Mouse (Mus musculus): ENCODE measurements around the gene Ier5. TPM values are rescaled to one million over a fixed set of nuclear protein-coding genes. Genes with fewer than 3 reads are reported as not detected.

The Ier5 gene
- total RNA-seq, 2 experiments from 2014 or later = 26.1 to 26.6 TPM

- no peak for DNase-seq
These were observed 21.8 kb downstream of the Ier5 start for GRCm38 (mm10) chr1:155077675-155078074.

GRCm38 (mm10) chr1:155075856-155076255, 23.6 kb downstream of the Ier5 start:
- no peak for DNase-seq

GRCm38 (mm10) chr1:155074856-155075255, 24.6 kb downstream of the Ier5 start:
- DNase-seq = no peak

- DNase-seq = no peak
These were observed 25.5 kb downstream of the Ier5 start for GRCm38 (mm10) chr1:155073905-155074304.

- DNase-seq = no peak
These were observed 26.3 kb downstream of the Ier5 start for GRCm38 (mm10) chr1:155073133-155073532.

GRCm38 (mm10) chr1:155071287-155071876, 28.1 kb downstream of the Ier5 start:
- no peak for DNase-seq

GRCm38 (mm10) chr1:155070561-155071286, 28.7 kb downstream of the Ier5 start:
- DNase-seq = no peak

- no peak for DNase-seq
These were observed 29.7 kb downstream of the Ier5 start for GRCm38 (mm10) chr1:155069696-155070095.

- DNase-seq = no peak
These were observed 33.2 kb downstream of the Ier5 start for GRCm38 (mm10) chr1:155066196-155066595.

- DNase-seq = no peak
These were observed 34.3 kb downstream of the Ier5 start for GRCm38 (mm10) chr1:155065068-155065701.

GRCm38 (mm10) chr1:155064649-155065048, 34.8 kb downstream of the Ier5 start:
- no peak for DNase-seq

GRCm38 (mm10) chr1:155064111-155064510, 35.3 kb downstream of the Ier5 start:
- no peak for DNase-seq

- DNase-seq = no peak
These were observed 36.5 kb downstream of the Ier5 start for GRCm38 (mm10) chr1:155062963-155063362.

- DNase-seq = no peak
These were observed 37.4 kb downstream of the Ier5 start for GRCm38 (mm10) chr1:155062057-155062456.

GRCm38 (mm10) chr1:155060832-155061801, 38.3 kb downstream of the Ier5 start:
- DNase-seq = no peak

- no peak for DNase-seq
These were observed 39.2 kb downstream of the Ier5 start for GRCm38 (mm10) chr1:155060261-155060660.

- peak; percentile 82 for DNase-seq
These were observed 39.9 kb downstream of the Ier5 start for GRCm38 (mm10) chr1:155059505-155059904.

- no peak for DNase-seq
These were observed 41.1 kb downstream of the Ier5 start for GRCm38 (mm10) chr1:155058099-155059012.

GRCm38 (mm10) chr1:155056166-155056565, 43.3 kb downstream of the Ier5 start:
- DNase-seq = no peak

GRCm38 (mm10) chr1:155055041-155055440, 44.4 kb downstream of the Ier5 start:
- no peak for DNase-seq

GRCm38 (mm10) chr1:155054366-155054965, 45.0 kb downstream of the Ier5 start:
- no peak for DNase-seq

All from heart, postnatal 4 days (tissue).